Mouse (Mus musculus): ENCODE data around the gene 4930432M17Rik. TPM values are rescaled to one million over a fixed set of nuclear protein-coding genes. Genes with fewer than 3 reads are reported as not detected.

Gene 4930432M17Rik
- polyA plus RNA-seq, 1 experiment from 2014 or later = not detected

DNA sequence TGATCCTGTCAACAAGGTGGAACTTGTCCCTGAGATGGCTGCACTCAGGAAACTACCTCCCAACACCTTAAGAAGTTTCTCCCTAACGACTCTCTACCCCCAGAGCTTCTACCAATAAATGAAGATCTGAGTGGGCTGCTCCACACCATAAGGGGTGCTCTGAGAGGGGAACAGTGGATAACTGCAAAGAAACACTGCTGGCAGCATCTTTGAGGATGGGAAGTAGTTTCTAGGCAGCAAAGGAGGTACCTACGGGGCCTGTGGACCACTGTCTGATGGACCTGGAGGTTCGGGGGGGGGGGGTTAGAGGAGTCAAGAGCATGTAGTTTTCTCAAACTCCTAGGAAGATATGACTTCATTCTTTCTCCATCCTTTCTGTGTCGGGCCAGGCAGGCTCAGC lies 28.8 kb downstream of the 4930432M17Rik start:
- Histone ChIP-seq H3K27me3 (replicated peaks; ENCODE audit: control insufficient read depth, insufficient read depth, low read length) (0 out of 2 replicates have a peak, but pooled peaks cover 3% of the 10 kb centered on the region), H3K36me3 (ENCODE audit: control insufficient read depth, insufficient read depth, low read length) (no peaks in the 10 kb centered on the region), H3K9ac (ENCODE audit: low read depth, low read length) (no peak overlapping the region), H3K9me3 (ENCODE audit: control insufficient read depth, low read length) (no peaks in the 10 kb centered on the region), H3K27ac (ENCODE audit: low read length) (no peak overlapping the region), H3K4me1 (ENCODE audit: control insufficient read depth, insufficient read depth, low read length) (no peaks in the 10 kb centered on the region), H3K4me2 (ENCODE audit: low read depth, low read length) (no peak overlapping the region), H3K4me3 (ENCODE audit: low read length) (no peak overlapping the region)
- ATAC-seq = no peak
- WGBS = 73% methylated on average over 4 of the region's 4 CpGs

DNA sequence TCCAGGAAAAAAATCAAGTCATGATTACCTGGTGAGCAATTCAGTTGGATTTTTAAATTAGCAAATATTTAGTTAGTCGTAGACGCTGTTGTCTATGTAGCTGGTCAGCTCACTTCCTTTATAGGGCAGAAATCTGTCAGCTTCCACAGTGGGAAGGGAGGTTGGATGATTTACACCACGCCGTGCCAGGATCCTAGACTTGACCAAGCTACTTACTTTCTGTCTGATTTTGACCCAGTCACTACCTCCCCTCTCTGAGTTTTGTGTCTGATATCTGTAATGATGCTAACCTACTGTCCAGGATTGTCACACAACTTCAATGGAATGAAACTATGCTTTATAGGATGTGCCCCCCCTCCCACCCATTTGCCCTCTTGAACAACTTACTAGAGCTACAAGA lies 29.3 kb downstream of the 4930432M17Rik start:
- no peaks in the 10 kb centered on the region for H3K36me3 ChIP-seq (ENCODE audit: control insufficient read depth, insufficient read depth, low read length)
- no peak overlapping the region for H3K27ac ChIP-seq (ENCODE audit: low read length)
- WGBS = 77% methylated on average over 4 of the region's 4 CpGs
- H3K9ac ChIP-seq (ENCODE audit: low read depth, low read length) = no peak overlapping the region
- H3K9me3 ChIP-seq (ENCODE audit: control insufficient read depth, low read length) = no peaks in the 10 kb centered on the region
- ATAC-seq = no peak
- H3K4me1 ChIP-seq (ENCODE audit: control insufficient read depth, insufficient read depth, low read length) = no peaks in the 10 kb centered on the region
- H3K4me2 ChIP-seq (ENCODE audit: low read depth, low read length) = no peak overlapping the region
- no peak overlapping the region for H3K4me3 ChIP-seq (ENCODE audit: low read length)
- H3K27me3 ChIP-seq (replicated peaks; ENCODE audit: control insufficient read depth, insufficient read depth, low read length) = 0 out of 2 replicates have a peak, but pooled peaks cover 3% of the 10 kb centered on the region

DNA sequence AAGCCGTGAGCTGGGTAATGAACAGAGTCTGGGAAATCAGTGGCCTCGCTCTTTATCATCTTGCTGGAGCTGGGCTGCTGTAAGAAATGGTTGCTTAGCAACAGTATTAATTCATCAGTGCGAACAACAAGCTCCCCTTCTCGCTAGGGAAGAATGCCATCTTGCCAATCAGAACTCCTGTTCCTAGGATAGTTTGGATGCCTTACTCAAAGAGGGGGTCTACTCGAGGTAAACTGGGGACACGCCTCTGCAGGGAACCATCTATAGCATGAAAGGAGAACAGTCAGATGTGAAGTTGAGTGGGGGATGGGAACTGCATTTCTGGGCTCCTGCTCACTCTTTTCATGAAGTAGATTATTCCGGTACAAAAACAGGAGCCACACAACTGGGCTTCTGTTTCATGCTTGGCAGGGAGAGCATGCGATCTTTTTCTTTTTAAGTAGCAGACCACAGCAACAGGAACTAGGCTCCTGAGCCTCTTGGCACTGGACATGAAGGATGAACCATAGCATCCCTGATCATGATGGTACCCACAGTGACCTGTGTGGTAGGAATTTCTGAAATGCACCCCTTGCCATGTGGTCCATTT lies 29.9 kb downstream of the 4930432M17Rik start:
- Histone ChIP-seq H3K27ac (ENCODE audit: low read length) (no peak overlapping the region), H3K9me3 (ENCODE audit: control insufficient read depth, low read length) (no peaks in the 10 kb centered on the region), H3K36me3 (ENCODE audit: control insufficient read depth, insufficient read depth, low read length) (no peaks in the 10 kb centered on the region), H3K9ac (ENCODE audit: low read depth, low read length) (no peak overlapping the region), H3K4me1 (ENCODE audit: control insufficient read depth, insufficient read depth, low read length) (no peaks in the 10 kb centered on the region), H3K4me3 (ENCODE audit: low read length) (no peak overlapping the region), H3K4me2 (ENCODE audit: low read depth, low read length) (no peak overlapping the region), H3K27me3 (replicated peaks; ENCODE audit: control insufficient read depth, insufficient read depth, low read length) (0 out of 2 replicates have a peak, but pooled peaks cover 3% of the 10 kb centered on the region)
- WGBS = 38% methylated on average over 8 of the region's 8 CpGs
- no peak; the same call in 1 of the 2 replicates for ATAC-seq

DNA sequence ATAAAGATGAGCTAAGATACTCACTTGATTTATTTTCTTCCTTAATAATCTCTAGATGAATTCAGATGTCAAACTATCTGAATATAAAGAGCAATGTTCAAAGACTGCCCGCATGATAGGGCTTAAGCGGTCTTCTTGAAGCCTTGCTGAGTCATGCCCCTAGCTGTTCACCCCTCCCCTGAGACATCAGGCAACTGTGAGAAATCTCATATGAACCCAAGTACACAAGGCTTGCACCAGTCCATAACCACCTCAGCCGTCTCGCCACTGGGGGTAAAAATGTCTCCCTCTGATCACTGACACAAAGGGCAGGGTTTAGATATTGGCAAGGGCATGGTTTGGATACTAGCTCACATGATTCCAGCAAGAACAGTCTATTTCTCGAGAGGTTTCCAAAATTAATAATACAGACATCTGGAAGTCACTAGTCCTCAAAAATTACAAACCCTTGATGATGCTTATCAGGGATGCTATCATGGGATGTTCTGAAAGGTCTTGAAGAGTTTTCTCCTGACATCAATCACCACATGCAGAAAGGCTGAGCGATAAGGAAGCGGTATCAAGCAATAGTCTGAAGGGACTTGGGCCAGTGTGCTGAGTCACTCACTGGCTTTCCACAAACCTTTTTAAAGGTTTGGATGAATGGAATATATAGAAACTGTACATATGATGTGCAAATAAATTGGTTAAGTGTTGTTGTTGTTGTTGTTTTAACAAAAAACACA lies 32.8 kb downstream of the 4930432M17Rik start:
- H3K36me3 ChIP-seq (ENCODE audit: control insufficient read depth, insufficient read depth, low read length) = no peaks in the 10 kb centered on the region
- 0 out of 2 replicates have a peak, but pooled peaks cover 3% of the 10 kb centered on the region for H3K27me3 ChIP-seq (replicated peaks; ENCODE audit: control insufficient read depth, insufficient read depth, low read length)
- ATAC-seq = no peak
- no peak overlapping the region for H3K4me3 ChIP-seq (ENCODE audit: low read length)
- no peak overlapping the region for H3K27ac ChIP-seq (ENCODE audit: low read length)
- no peaks in the 10 kb centered on the region for H3K9me3 ChIP-seq (ENCODE audit: control insufficient read depth, low read length)
- H3K9ac ChIP-seq (ENCODE audit: low read depth, low read length) = no peak overlapping the region
- WGBS = 83% methylated on average over 7 of the region's 7 CpGs
- no peak overlapping the region for H3K4me2 ChIP-seq (ENCODE audit: low read depth, low read length)
- H3K4me1 ChIP-seq (ENCODE audit: control insufficient read depth, insufficient read depth, low read length) = no peaks in the 10 kb centered on the region

DNA sequence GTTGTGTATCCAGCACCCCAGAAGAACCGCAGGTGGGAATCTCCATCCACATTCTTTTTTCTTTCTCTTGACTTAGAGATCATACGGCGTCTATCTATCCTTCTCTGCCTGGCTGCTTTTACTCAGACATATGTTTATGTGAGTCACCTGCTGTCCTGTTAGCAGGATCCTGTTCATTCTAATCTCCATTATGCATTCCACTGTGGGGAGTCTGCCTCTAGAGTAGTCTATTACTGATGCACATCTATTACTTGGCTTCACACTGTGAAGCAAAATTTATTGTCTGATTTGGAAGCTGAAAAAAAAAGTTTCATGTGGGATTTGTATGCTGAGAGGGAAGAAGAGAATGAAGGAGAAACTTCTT lies 33.3 kb downstream of the 4930432M17Rik start:
- Histone ChIP-seq H3K4me3 (ENCODE audit: low read length) (no peak overlapping the region), H3K4me1 (ENCODE audit: control insufficient read depth, insufficient read depth, low read length) (no peaks in the 10 kb centered on the region), H3K9me3 (ENCODE audit: control insufficient read depth, low read length) (no peaks in the 10 kb centered on the region), H3K27me3 (replicated peaks; ENCODE audit: control insufficient read depth, insufficient read depth, low read length) (0 out of 2 replicates have a peak, but pooled peaks cover 3% of the 10 kb centered on the region), H3K4me2 (ENCODE audit: low read depth, low read length) (no peak overlapping the region), H3K9ac (ENCODE audit: low read depth, low read length) (no peak overlapping the region), H3K27ac (ENCODE audit: low read length) (no peak overlapping the region), H3K36me3 (ENCODE audit: control insufficient read depth, insufficient read depth, low read length) (no peaks in the 10 kb centered on the region)
- no peak for ATAC-seq
- WGBS = 62% methylated on average over 3 of the region's 3 CpGs

DNA sequence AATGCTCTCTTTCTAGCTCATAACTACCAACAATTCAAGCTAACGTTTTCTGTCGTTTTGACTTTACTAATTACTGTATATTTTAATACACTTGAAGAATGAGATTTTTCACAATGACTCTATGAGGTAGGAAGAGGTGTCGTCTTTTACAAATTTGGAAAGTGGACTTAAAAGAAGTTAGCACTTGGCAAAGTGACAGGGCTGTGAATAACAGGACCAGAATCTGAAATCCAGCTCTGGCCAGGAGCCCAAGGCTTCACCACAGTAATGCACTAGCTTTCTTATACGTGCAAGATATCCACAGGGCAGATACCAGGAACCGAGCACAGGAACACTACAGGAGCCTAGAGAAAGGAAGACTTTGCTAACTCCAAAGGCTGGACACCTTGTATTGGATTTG lies 35.5 kb downstream of the 4930432M17Rik start:
- WGBS = 56% methylated on average over 5 of the region's 5 CpGs
- H3K27me3 ChIP-seq (replicated peaks; ENCODE audit: control insufficient read depth, insufficient read depth, low read length) = peaks cover 11% of the 10 kb centered on the region; the same call in 1 of the 2 replicates
- H3K4me1 ChIP-seq (ENCODE audit: control insufficient read depth, insufficient read depth, low read length) = no peaks in the 10 kb centered on the region
- H3K4me2 ChIP-seq (ENCODE audit: low read depth, low read length) = no peak overlapping the region
- no peaks in the 10 kb centered on the region for H3K9me3 ChIP-seq (ENCODE audit: control insufficient read depth, low read length)
- no peak overlapping the region for H3K4me3 ChIP-seq (ENCODE audit: low read length)
- no peak overlapping the region for H3K9ac ChIP-seq (ENCODE audit: low read depth, low read length)
- H3K27ac ChIP-seq (ENCODE audit: low read length) = no peak overlapping the region
- H3K36me3 ChIP-seq (ENCODE audit: control insufficient read depth, insufficient read depth, low read length) = no peaks in the 10 kb centered on the region
- ATAC-seq = no peak

DNA sequence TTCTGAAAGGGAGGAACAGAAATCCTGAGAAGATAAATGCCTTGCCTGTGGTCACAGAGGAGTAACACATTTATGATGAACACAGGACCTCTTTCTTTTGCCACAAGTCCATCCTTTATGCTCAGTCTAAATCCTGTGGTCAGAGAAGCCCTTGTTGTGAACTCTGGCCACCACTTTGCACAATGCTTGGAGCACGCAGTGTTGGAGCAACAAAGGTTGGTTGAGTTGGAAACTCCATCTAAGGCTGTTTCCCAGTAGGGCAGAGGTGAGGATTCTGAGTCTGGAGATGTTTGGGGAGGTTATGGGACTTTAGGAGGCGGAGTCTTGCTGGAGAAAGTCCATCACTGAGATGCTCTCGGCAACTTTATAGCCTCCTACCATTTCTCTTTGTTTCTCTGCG lies 36.5 kb downstream of the 4930432M17Rik start:
- ATAC-seq = no peak
- 84% methylated on average over 4 of the region's 4 CpGs for WGBS
- no peaks in the 10 kb centered on the region for H3K9me3 ChIP-seq (ENCODE audit: control insufficient read depth, low read length)

DNA sequence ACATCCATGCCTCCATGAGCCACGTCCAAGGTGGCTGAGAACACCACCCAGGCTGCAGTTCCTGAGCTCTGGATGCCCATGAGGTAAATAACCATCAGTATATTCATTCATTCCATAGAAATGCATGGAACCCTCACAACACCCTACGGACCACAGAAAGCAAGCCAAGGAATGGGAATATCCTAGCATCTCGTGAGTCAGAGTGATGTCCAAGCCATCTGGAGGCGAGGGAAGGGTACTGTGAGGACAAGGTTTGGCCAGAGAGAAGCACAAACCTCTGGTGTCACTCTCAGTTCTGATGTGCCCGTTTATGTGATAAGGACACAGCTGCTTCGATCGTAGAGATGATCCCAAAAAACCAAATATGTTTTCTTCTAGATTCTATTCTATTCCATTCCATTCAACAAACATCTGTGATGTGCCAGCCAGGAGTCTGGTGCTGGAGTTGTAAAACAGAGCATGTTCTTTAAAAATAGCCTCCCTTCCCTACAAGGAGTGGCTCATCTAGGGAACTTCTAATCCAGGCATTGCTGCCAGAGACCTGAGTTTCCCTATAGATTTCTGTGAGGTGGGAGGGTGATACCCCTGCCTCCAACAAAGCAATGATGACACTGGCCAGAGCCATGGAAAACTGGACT lies 40.5 kb downstream of the 4930432M17Rik start:
- H3K27ac ChIP-seq (ENCODE audit: low read length) = no peak overlapping the region
- H3K9me3 ChIP-seq (ENCODE audit: control insufficient read depth, low read length) = no peaks in the 10 kb centered on the region
- peaks cover 11% of the 10 kb centered on the region; the same call in 1 of the 2 replicates for H3K27me3 ChIP-seq (replicated peaks; ENCODE audit: control insufficient read depth, insufficient read depth, low read length)
- H3K4me2 ChIP-seq (ENCODE audit: low read depth, low read length) = no peak overlapping the region
- no peak overlapping the region for H3K4me3 ChIP-seq (ENCODE audit: low read length)
- H3K4me1 ChIP-seq (ENCODE audit: control insufficient read depth, insufficient read depth, low read length) = peaks cover 10% of the 10 kb centered on the region
- H3K9ac ChIP-seq (ENCODE audit: low read depth, low read length) = no peak overlapping the region
- WGBS = 84% methylated on average over 7 of the region's 7 CpGs
- ATAC-seq = no peak
- no peaks in the 10 kb centered on the region for H3K36me3 ChIP-seq (ENCODE audit: control insufficient read depth, insufficient read depth, low read length)

More for the DNA sequence above, 36.5 kb downstream of the 4930432M17Rik start:
- no peaks in the 10 kb centered on the region for H3K36me3 ChIP-seq (ENCODE audit: control insufficient read depth, insufficient read depth, low read length)
- no peak overlapping the region for H3K4me2 ChIP-seq (ENCODE audit: low read depth, low read length)
- no peak overlapping the region for H3K9ac ChIP-seq (ENCODE audit: low read depth, low read length)
- peaks cover 11% of the 10 kb centered on the region; the same call in 1 of the 2 replicates for H3K27me3 ChIP-seq (replicated peaks; ENCODE audit: control insufficient read depth, insufficient read depth, low read length)
- H3K27ac ChIP-seq (ENCODE audit: low read length) = no peak overlapping the region
- no peaks in the 10 kb centered on the region for H3K4me1 ChIP-seq (ENCODE audit: control insufficient read depth, insufficient read depth, low read length)
- no peak overlapping the region for H3K4me3 ChIP-seq (ENCODE audit: low read length)

DNA sequence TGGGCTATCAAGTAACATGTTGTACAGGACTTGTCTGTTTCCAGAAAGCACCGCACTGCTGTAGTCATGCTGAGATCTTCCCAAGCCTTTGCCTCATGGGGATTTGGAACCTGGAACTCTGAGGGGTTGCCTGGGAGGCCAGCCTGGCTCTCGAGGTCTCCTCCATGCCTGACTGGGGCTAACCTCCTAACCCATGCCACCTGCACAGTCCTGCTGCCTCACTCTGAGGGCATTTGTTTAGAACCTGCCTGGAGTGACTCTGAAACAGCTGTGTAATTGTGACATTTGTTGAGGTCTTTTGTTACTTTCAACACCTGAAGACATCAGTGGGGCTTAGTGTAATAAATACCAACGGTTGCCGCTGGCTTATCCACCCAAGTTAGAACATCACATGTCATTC lies 41.7 kb downstream of the 4930432M17Rik start:
- peaks cover 11% of the 10 kb centered on the region; the same call in 1 of the 2 replicates for H3K27me3 ChIP-seq (replicated peaks; ENCODE audit: control insufficient read depth, insufficient read depth, low read length)
- ATAC-seq = no peak
- peaks cover 10% of the 10 kb centered on the region for H3K4me1 ChIP-seq (ENCODE audit: control insufficient read depth, insufficient read depth, low read length)
- no peak overlapping the region for H3K4me3 ChIP-seq (ENCODE audit: low read length)
- no peak overlapping the region for H3K27ac ChIP-seq (ENCODE audit: low read length)
- H3K36me3 ChIP-seq (ENCODE audit: control insufficient read depth, insufficient read depth, low read length) = no peaks in the 10 kb centered on the region
- no peak overlapping the region for H3K4me2 ChIP-seq (ENCODE audit: low read depth, low read length)
- no peaks in the 10 kb centered on the region for H3K9me3 ChIP-seq (ENCODE audit: control insufficient read depth, low read length)
- WGBS = 52% methylated on average over 4 of the region's 4 CpGs
- H3K9ac ChIP-seq (ENCODE audit: low read depth, low read length) = no peak overlapping the region
